Mouse (Mus musculus) A20 (cell line): ENCODE measurements around the gene Usp39.

ENCODE experiments used
- DNase-seq: peaks from one replicate; pipeline ENCODE4 v3.0.0-alpha.2; 2011; ENCODE audit warnings: low read depth, low spot score

Gene Usp39

DNA sequence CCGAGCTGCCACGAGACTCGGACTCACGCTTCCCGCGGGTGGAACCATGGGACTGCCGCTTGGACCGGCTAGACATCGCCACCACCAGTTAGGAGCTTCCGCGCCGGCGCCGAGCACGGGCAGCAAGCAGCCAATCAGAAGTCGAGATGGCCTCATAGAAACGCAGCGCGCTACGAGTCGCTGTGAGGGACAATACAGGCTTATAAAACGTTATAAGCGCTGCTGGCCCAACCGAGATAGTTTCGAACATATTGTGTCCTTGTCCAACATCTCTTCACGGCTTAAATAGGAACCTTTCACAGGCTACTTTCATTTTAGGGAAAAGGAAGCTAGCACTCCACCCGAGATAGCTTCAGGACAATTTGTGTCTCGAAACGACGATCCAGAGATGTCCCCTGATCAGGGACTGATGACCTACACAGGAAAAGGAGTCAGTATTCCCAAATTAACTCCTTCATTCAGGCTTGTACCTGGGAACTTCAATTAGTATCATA is at the start of gene Usp39:
TSS of gene Usp39 (minus strand) at position 111 of the 494 bp plus-strand sequence.
- peak; percentile 88 for DNase-seq

DNA sequence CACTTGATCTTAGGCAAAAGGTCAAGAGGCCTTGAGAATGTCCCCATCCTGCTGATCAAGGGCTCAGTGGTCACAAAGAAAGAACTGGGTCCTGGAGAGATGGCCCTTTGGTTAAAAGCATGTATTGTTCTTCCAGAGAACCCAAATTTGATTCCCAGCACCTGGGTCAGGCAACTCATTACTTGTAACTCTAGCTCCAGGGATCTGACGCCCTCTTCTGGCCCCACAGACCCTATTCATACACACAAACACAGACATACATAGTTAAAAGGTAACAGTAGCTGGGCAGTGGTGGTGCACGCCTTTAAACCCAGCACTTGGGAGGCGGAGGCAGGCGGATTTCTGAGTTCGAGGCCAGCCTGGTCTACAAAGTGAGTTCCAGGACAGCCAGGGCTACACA is 47.4 kb upstream of the Usp39 start:
- no peak for DNase-seq

DNA sequence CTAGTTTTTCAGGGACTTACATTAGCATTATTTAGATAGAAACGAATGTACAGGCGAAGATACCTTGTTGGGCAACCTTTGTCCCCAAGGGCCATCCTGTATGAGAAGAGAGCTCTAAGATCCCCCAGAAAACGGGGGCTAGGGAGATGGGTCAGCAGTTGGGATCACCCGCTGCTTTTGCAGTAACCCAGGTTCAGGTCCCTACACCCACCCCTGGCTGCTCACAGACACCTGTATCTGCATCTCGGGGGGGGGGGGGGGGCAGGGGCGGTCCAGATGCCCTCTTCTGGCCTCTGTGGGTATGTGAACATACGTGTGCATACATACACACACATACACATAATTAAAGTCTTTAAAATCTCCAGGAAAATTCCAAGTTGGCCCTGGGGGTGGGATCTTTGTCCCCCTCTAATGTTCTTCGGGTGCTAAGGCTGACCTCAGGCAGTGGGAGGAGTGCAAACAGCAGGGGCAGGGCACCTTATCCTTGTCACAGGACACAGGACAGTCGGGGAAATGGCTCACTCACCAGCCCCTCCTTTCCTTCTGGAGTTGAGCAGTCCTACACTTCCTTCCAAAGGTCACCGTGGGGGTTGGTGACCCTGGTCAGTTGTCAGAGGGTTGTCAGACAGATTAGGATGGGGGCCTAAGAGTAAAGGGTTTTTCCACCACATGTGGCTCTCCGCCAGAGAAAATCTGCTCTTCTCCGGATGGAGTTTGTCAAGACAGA is 46.0 kb upstream of the Usp39 start:
- DNase-seq: peak; percentile 55

- peak; percentile 64 for DNase-seq
Observed at GRCm38 (mm10) chr6:72389941-72390771, 45.2 kb upstream of the Usp39 start, which contains the start of gene Vamp8. Gene Vamp8, minus strand, starts transcription at chr6:72390703.

- peak; percentile 66 for DNase-seq
Observed at GRCm38 (mm10) chr6:72389471-72389940, 44.5 kb upstream of the Usp39 start.

- no peak for DNase-seq
Observed at GRCm38 (mm10) chr6:72388791-72389329, 43.9 kb upstream of the Usp39 start.

GRCm38 (mm10) chr6:72388266-72388665 is 43.3 kb upstream of the Usp39 start:
- no peak for DNase-seq

- DNase-seq: no peak
Observed at GRCm38 (mm10) chr6:72387816-72388215, 42.8 kb upstream of the Usp39 start.

DNA sequence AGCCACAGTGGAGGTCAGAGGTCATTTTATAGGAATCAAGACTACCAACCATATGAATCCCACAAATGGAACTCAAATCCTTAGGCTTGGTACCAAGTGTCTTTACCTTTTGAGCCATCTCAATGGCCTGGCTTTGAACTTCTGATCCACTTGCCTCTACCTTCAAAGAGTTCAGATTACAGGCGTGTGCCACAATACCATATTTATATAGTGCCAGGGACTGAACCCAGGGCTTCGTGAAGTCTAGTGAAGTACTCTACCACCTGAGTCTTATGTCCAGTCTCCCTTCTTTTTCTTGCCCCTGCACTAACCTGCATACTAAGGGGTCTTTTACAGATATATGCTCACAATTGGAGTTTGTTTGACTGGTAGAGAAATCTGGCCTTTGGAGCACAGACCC is 41.6 kb upstream of the Usp39 start:
- no peak for DNase-seq

DNA sequence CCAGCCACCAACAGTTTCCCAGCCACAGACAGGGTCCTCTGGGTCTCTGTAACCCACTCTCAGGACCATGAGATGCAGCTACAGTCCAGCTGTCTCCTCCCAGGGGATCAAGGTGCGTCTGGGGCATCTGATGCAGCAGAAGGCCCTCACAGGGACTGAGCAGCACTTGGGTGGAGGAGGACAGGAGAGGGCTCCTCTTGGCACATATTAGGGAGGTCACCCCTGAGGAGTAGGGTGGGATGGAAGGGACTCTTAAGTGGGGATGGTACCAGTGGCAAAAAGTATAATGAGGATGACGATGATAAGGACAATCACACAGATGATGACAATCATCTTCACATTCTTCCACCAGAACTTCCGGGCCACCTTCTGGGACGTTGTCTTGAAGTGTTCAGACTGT is 40.3 kb upstream of the Usp39 start:
- no peak for DNase-seq

GRCm38 (mm10) chr6:72383952-72384351 is 39.0 kb upstream of the Usp39 start:
- DNase-seq: no peak

GRCm38 (mm10) chr6:72383142-72383820 is 38.3 kb upstream of the Usp39 start:
- DNase-seq: no peak

DNA sequence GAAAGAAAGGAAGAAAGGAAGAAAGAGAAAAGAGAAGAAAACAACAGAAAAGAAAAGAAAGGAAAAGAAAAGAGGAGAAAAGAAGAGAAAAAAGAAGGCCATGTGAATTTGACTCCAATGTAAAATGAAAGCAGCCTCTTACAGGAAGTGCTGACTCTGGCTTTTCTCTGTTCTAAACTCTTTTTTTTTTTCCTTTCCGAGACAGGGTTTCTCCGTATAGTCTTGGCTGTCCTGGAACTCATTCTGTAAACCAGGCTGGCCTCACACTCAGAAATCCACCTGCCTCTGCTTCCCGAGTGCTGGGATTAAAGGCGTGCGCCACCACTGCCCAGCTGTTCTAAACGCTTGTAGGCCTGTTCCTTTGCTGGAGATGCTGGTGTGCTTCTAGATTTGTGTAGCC is 37.5 kb upstream of the Usp39 start:
- DNase-seq: no peak

DNA sequence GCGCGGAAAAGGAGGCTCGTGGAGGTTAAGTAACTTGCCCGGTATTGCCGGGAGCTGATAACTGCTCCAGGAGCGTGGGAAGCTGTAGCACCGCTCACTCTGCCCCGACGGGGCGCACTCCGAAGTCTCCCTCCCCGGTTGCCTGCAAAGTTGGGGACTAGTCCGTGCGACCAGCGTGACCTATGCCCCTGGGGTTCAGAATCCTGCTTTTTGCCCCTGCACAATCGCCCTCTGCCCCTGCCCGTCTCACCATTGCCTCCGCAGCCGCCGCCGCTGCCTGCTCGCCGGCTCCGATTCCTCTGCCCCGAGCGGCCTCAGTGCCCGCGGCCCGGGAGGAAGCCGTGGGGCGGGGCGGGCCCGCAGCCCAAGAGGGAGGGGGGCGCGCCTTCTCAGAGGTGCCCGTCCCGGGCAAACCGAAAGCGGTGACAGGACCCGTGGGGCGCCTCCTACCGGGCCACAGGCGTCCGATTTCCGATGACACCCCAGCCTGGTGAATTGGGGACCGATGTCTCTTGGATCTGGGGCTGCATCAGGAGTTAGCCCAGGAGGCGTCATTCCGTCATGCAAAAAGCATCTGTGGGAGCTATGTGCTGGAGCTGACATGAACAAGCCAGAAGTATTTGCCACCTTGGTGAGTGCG is 35.3 kb upstream of the Usp39 start, which contains the start of gene Vamp5:
TSS of gene Vamp5 (minus strand) at position 338 of the 640 bp plus-strand sequence.
- DNase-seq: peak; percentile 79

GRCm38 (mm10) chr6:72379377-72380130 is 34.6 kb upstream of the Usp39 start:
- peak; percentile 25 for DNase-seq

- DNase-seq: no peak
Observed at GRCm38 (mm10) chr6:72378510-72379234, 33.7 kb upstream of the Usp39 start.

- DNase-seq: no peak
Observed at GRCm38 (mm10) chr6:72374820-72375563, 30.0 kb upstream of the Usp39 start.

DNA sequence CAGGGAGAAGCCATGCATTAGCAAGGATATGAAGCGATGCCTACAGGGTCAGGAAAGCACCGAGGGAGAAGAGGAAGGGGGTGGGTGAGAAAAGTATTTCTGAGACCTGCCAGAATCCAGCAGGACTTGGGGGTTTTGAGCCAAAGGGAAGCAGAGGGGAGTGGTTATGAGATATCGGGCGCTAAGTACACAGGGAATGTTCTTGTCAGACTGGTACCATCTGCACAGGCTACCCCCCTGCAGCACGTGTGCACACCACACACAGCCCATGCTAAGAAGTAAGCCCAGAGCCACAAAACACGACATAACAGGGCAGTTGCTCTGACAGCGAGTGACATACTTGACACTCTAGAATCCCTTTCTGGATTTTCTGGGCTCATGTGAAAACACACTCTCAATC is 29.2 kb upstream of the Usp39 start:
- no peak for DNase-seq

- DNase-seq: no peak
Observed at GRCm38 (mm10) chr6:72373184-72373583, 28.2 kb upstream of the Usp39 start.
